Mouse (Mus musculus) embryonic facial prominence, embryonic 13.5 days (tissue): ENCODE data around the gene Gm9964. TPM values are rescaled to one million over a fixed set of nuclear protein-coding genes. Genes with fewer than 3 reads are reported as not detected.
"Not testable (repeated sequence)": the region's sequence is repeated elsewhere in the genome, so short reads cannot be mapped to it uniquely, and the experiment has no call there.

Experiments
- ATAC-seq: fragments of 200-750 bp; cut with Nextera tagmentation; 2 replicates; pipeline ENCODE4 v1.8.0; 2017; ENCODE audit warnings: low read depth; ENCODE audit not compliant: insufficient number of reproducible peaks, insufficient read depth, low FRiP score, low TSS enrichment
- H3K27ac ChIP-seq: fragments of 300-500 bp; sonication (generic); 2 replicates; pipeline ENCODE4 v1.5.1; 2015; ENCODE audit warnings: moderate library complexity, mild to moderate bottlenecking, inconsistent platforms
- H3K27me3 ChIP-seq: fragments of 300-500 bp; sonication (generic); 2 replicates; pipeline ENCODE4 v1.6.1; 2015; ENCODE audit warnings: mild to moderate bottlenecking, inconsistent platforms
- H3K36me3 ChIP-seq: fragments of 300-500 bp; sonication (generic); 2 replicates; pipeline ENCODE4 v1.6.1; 2015; ENCODE audit warnings: mild to moderate bottlenecking, inconsistent platforms
- H3K4me1 ChIP-seq: fragments of 300-500 bp; sonication (generic); 2 replicates; pipeline ENCODE4 v1.6.1; 2015; ENCODE audit warnings: inconsistent platforms
- H3K4me2 ChIP-seq: fragments of 300-500 bp; sonication (generic); 2 replicates; pipeline ENCODE4 v1.6.1; 2015; ENCODE audit warnings: moderate library complexity, mild to moderate bottlenecking, inconsistent platforms
- H3K4me3 ChIP-seq: fragments of 300-500 bp; sonication (generic); 2 replicates; pipeline ENCODE4 v1.5.1; 2015; ENCODE audit warnings: mild to moderate bottlenecking, inconsistent platforms
- H3K9ac ChIP-seq: fragments of 300-500 bp; sonication (generic); 2 replicates; pipeline ENCODE4 v1.6.1; 2015; ENCODE audit warnings: mild to moderate bottlenecking, inconsistent platforms
- H3K9me3 ChIP-seq: fragments of 300-500 bp; sonication (generic); 2 replicates; pipeline ENCODE4 v1.6.1; 2016; ENCODE audit warnings: inconsistent platforms
- WGBS: fragments of 180-500 bp; shearing (Covaris S2); methylation state at CpG from one replicate; pipeline ENCODE4 v1.1.7; 2015; ENCODE audit warnings: mixed read lengths; 5-methylcytosine and 5-hydroxymethylcytosine counted together
- polyA plus RNA-seq: library from polyadenylated mRNA; unstranded; fragments of >200 nt; fragmentation: Nextera tagmentation; extraction: Ambion mirVana; gene quantifications from 2 replicates; pipeline ENCODE4 v1.2.1, GENCODE M21; 2015

Gene Gm9964
- polyA plus RNA-seq, 1 experiment from 2014 or later: not detected

GRCm38 (mm10) chr11:79323985-79324685 lies 27.4 kb upstream of the Gm9964 start:
- 23% methylated on average over 12 of the region's 12 CpGs for WGBS
- peaks cover 12% of the 10 kb centered on the region; the same call in 1 of the 2 replicates for H3K4me1 ChIP-seq
- ATAC-seq: 0 out of 2 replicates have a peak, but pooled peaks have one; percentile 32
- no peaks in the 10 kb centered on the region for H3K9me3 ChIP-seq
- no peaks in the 10 kb centered on the region for H3K36me3 ChIP-seq
- H3K27me3 ChIP-seq: no peaks in the 10 kb centered on the region
- no peak overlapping the region for H3K4me3 ChIP-seq
- no peak overlapping the region for H3K4me2 ChIP-seq
- no peak overlapping the region for H3K9ac ChIP-seq
- peak overlapping the region; percentile 60 for H3K27ac ChIP-seq

DNA sequence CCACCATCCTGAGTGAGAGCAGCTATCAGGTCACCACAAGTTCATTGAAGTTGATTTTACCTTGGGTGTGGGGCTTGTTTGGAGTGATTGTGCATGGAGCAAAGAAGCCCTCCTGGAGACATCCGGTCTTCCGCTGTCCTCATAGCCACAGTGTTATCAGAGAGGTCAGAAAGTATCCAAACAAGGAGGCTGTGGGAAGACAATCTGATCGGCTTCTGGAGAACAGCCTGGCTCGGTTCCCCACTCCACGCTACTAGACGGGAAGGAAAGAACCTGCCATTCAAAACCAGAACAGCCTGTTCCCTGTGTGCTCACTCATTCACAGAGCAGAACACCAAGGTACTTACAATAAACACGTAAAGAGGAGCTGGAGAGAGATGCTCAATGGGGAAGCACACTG lies 23.1 kb upstream of the Gm9964 start:
- 79% methylated on average over 7 of the region's 7 CpGs for WGBS

DNA sequence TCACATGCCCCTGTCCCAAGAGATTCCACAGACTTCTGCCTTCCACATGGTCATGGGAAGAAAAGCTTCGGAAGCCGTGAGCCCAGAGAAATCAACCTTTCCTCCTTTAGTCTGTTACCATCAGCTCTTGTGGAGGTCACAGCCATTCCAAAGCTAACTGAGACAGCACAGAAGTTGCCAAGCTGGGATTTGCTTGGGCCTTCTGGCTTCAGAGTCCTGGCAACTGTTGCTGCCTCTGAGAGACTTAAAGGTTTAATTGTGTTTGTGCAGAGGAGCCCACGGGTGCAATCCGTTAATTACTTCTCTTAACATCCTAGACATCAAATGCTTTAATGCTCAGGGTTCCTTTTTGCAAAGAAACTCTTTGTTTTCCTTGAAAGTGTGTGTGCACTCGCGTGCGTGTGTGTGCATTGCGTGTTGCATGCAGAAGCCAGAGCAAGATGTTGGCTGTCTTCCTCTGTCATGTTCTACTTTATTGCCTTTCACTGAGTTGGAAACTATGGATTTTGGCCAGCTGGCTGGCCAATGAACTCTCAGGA lies 20.2 kb upstream of the Gm9964 start:
- Histone ChIP-seq H3K27me3 (no peaks in the 10 kb centered on the region), H3K36me3 (no peaks in the 10 kb centered on the region), H3K9me3 (no peaks in the 10 kb centered on the region), H3K9ac (no peak overlapping the region), H3K4me1 (no peaks in the 10 kb centered on the region), H3K4me3 (no peak overlapping the region), H3K27ac (no peak overlapping the region), H3K4me2 (no peak overlapping the region)
- 84% methylated on average over 8 of the region's 8 CpGs for WGBS
- no peak for ATAC-seq

More for the DNA sequence above, 23.1 kb upstream of the Gm9964 start:
- no peak overlapping the region for H3K27ac ChIP-seq
- no peak overlapping the region for H3K9ac ChIP-seq
- H3K4me3 ChIP-seq: no peak overlapping the region
- H3K4me2 ChIP-seq: no peak overlapping the region
- H3K4me1 ChIP-seq: peaks cover 12% of the 10 kb centered on the region; the same call in 1 of the 2 replicates
- H3K36me3 ChIP-seq: no peaks in the 10 kb centered on the region
- ATAC-seq: no peak
- no peaks in the 10 kb centered on the region for H3K27me3 ChIP-seq
- no peaks in the 10 kb centered on the region for H3K9me3 ChIP-seq

DNA sequence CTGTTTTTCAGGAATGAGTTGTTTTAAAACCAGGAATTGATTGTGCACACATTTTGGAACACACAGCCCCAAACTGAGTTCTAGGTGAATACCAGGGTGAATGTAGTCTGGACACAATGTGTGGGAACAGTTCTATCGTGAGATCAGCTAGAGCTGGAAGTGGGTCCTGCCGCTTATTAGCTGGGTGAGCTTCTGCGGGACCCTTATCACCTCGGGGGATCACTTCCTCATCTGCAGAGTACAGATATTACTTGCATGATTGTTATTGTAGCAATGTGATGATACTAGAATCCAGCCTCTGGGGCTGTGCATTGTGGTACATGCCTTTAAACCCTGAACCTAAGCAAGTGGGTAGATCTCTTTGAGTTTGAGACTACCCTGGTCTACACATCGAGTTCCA lies 13.8 kb upstream of the Gm9964 start:
- Histone ChIP-seq H3K9me3 (no peaks in the 10 kb centered on the region), H3K4me2 (no peak overlapping the region), H3K36me3 (no peaks in the 10 kb centered on the region), H3K27ac (no peak overlapping the region), H3K9ac (no peak overlapping the region), H3K4me1 (peaks cover 23% of the 10 kb centered on the region), H3K27me3 (no peaks in the 10 kb centered on the region), H3K4me3 (no peak overlapping the region)
- 80% methylated on average over 5 of the region's 5 CpGs for WGBS
- ATAC-seq: no peak

GRCm38 (mm10) chr11:79307560-79308200 lies 11.0 kb upstream of the Gm9964 start:
- Histone ChIP-seq H3K4me2 (no peak overlapping the region), H3K4me1 (peaks cover 23% of the 10 kb centered on the region), H3K27me3 (no peaks in the 10 kb centered on the region), H3K9me3 (no peaks in the 10 kb centered on the region), H3K4me3 (no peak overlapping the region), H3K36me3 (no peaks in the 10 kb centered on the region), H3K27ac (peak overlapping the region; percentile 90), H3K9ac (peak overlapping the region; percentile 49; the same call in 1 of the 2 replicates)
- ATAC-seq: no peak
- WGBS: 46% methylated on average over 9 of the region's 9 CpGs

DNA sequence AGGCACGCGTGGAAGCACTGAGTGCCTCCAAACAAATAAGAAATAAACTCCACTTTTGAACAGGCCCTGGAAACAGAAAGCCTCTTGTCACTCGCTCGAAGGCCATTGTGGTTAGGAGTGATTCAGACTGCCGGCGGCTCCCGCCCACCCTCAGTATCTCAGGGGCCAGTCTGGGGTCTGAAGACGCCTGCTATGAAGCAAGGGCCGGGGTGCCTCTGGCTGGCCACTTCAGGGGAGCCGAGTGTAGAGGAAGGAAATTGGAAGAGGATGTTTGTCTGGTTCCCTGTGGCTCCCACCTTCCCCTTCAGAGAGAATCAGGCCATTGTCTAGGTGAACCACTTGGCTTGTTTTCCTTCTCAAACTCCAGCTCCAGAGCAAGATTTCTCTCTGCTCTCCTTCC lies 10.3 kb upstream of the Gm9964 start:
- Histone ChIP-seq H3K4me3 (peak overlapping the region; percentile 1; the same call in 1 of the 2 replicates), H3K27ac (peak overlapping the region; percentile 90), H3K27me3 (no peaks in the 10 kb centered on the region), H3K36me3 (no peaks in the 10 kb centered on the region), H3K9me3 (no peaks in the 10 kb centered on the region), H3K4me1 (peaks cover 23% of the 10 kb centered on the region), H3K9ac (peak overlapping the region; percentile 49; the same call in 1 of the 2 replicates), H3K4me2 (peak overlapping the region; percentile 31)
- no peak for ATAC-seq
- WGBS: 9% methylated on average over 10 of the region's 10 CpGs

GRCm38 (mm10) chr11:79306510-79306909 lies 9.8 kb upstream of the Gm9964 start:
- WGBS: 14% methylated on average over 7 of the region's 7 CpGs
- H3K27ac ChIP-seq: peak overlapping the region; percentile 90
- 0 out of 2 replicates have a peak, but pooled peaks have one; percentile 62 for ATAC-seq
- H3K27me3 ChIP-seq: no peaks in the 10 kb centered on the region
- H3K4me3 ChIP-seq: no peak overlapping the region
- no peaks in the 10 kb centered on the region for H3K9me3 ChIP-seq
- peak overlapping the region; percentile 31 for H3K4me2 ChIP-seq
- peaks cover 23% of the 10 kb centered on the region for H3K4me1 ChIP-seq
- H3K36me3 ChIP-seq: no peaks in the 10 kb centered on the region
- H3K9ac ChIP-seq: 0 out of 2 replicates have a peak overlapping the region, but pooled peaks have one; percentile 49

DNA sequence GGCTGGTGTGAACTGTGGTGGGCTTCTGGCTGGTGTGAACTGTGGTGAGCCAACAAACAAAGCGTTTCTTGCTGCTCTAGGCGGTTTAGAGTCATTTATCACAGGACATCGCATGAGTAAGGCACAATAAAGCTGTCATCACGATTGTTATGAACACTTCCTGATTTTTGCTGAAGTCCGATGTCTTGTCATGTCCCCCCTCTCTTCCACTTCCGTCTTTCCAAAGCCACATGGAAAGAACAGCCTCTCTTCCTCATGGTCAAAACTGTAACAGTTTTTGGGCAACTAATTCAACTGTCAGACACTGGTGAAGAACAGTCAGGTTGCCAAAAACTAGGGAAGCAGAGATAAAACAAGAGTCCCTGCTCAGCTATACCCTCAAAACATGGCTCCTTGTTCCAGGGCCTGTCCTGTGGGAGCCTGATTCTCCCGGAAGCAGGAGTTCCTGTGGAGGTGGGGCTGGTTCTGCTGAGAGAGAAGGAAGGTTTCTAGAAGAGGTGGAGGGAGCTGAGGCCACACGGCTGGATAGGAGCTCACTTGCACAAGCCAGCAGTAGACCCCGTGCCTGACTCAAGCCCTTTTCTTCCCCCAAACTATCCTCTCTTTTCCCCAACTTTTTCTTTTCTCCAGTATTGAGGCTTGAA lies 9.1 kb upstream of the Gm9964 start:
- Histone ChIP-seq H3K9ac (no peak overlapping the region), H3K27ac (peak overlapping the region; percentile 90), H3K9me3 (no peaks in the 10 kb centered on the region), H3K27me3 (no peaks in the 10 kb centered on the region), H3K4me2 (no peak overlapping the region), H3K36me3 (no peaks in the 10 kb centered on the region), H3K4me3 (no peak overlapping the region), H3K4me1 (peaks cover 23% of the 10 kb centered on the region)
- no peak for ATAC-seq
- 77% methylated on average over 9 of the region's 9 CpGs for WGBS

DNA sequence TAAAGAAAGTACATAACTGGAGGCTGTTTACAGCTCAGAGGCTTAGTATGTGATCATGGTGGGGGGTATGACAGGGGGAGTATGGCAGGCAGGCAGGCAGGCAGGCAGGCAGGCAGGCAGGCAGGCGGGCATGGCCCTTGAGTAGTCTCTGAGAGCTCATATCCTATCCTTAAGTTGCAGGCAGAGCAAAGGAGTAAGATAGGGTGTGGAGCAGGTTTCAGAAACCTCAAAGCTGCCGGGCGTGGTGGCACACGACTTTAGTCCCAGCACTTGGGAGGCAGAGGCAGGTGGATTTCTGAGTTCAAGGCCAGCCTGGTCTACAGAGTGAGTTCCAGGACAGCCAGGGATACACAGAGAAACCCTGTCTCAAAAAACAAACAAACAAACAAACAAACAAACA lies 7.5 kb upstream of the Gm9964 start:
- not testable (repeated sequence) for H3K9ac ChIP-seq, ATAC-seq, H3K4me3 ChIP-seq, H3K9me3 ChIP-seq, H3K4me2 ChIP-seq, H3K36me3 ChIP-seq, H3K27me3 ChIP-seq, H3K27ac ChIP-seq
- peaks cover 23% of the 10 kb centered on the region for H3K4me1 ChIP-seq
- WGBS: 81% methylated on average over 4 of the region's 4 CpGs

DNA sequence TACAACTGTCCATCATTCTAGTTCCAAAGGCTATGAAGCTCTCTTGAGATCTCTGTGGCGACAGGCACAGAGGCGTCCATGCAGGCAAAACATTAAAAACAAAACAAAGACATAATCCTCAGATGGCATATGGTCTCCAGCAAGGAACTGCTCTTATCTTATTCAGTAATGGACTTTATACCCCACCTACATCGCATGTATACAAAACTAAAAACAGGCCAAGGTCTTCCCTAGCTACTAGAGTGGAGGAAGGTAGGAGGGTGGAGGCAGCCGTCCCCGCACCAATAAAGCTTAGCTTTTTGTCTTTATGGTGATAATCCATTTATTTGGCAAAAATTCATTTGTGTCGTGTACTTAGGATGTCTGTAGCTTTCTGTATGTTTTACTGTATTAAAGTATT lies 6.4 kb upstream of the Gm9964 start:
- H3K9ac ChIP-seq: no peak overlapping the region
- H3K36me3 ChIP-seq: no peaks in the 10 kb centered on the region
- H3K9me3 ChIP-seq: no peaks in the 10 kb centered on the region
- no peaks in the 10 kb centered on the region for H3K27me3 ChIP-seq
- H3K4me2 ChIP-seq: no peak overlapping the region
- H3K4me3 ChIP-seq: no peak overlapping the region
- H3K27ac ChIP-seq: no peak overlapping the region
- no peak for ATAC-seq
- H3K4me1 ChIP-seq: peaks cover 23% of the 10 kb centered on the region
- 84% methylated on average over 6 of the region's 6 CpGs for WGBS

- Histone ChIP-seq H3K27ac (no peak overlapping the region), H3K9ac (no peak overlapping the region), H3K4me1 (no peaks in the 10 kb centered on the region), H3K36me3 (no peaks in the 10 kb centered on the region), H3K27me3 (no peaks in the 10 kb centered on the region), H3K4me3 (no peak overlapping the region), H3K9me3 (no peaks in the 10 kb centered on the region), H3K4me2 (no peak overlapping the region)
- ATAC-seq: no peak
- 72% methylated on average over 9 of the region's 9 CpGs for WGBS
These were observed 3.2 kb upstream of the Gm9964 start for GRCm38 (mm10) chr11:79299719-79300431.
